Mouse (Mus musculus) sigmoid colon, adult 10 weeks (tissue): Measurements from ENCODE around the gene Ttc16. TPM values are rescaled to one million over a fixed set of nuclear protein-coding genes. Genes with fewer than 3 reads are reported as not detected.

Experiments
- polyA plus RNA-seq: library from polyadenylated mRNA; stranded (reverse); fragments of 350-450 nt; fragmentation: Illumina TruSeq; extraction: RNeasy Lipid Tissue Mini Kit (QIAGEN cat#74804); gene quantifications from one replicate; pipeline ENCODE4 v1.2.3, GENCODE M21; 2014; ENCODE audit warnings: low read depth, low replicate concordance

The Ttc16 gene
- 0.41 TPM for polyA plus RNA-seq

GRCm38 (mm10) chr2:32775359-32776074, at the start of gene Ttc16, which contains the start of gene Ptrh1:
TSS of gene Ttc16 (minus strand) at chr2:32775633.
TSS of gene Ptrh1 (plus strand) at chr2:32775786.

GRCm38 (mm10) chr2:32784048-32784681, 8.7 kb upstream of the Ttc16 start, which contains the start of gene Cfap157:
TSS of gene Cfap157 (minus strand) at chr2:32784428.

GRCm38 (mm10) chr2:32757056-32757845, 18.2 kb downstream of the Ttc16 start, which contains the start of gene Tor2a:
TSS of gene Tor2a (plus strand) at chr2:32757234.

GRCm38 (mm10) chr2:32740916-32741272, 34.5 kb downstream of the Ttc16 start, which contains the start of gene 6330409D20Rik:
TSS of gene 6330409D20Rik (minus strand) at chr2:32741016.

GRCm38 (mm10) chr2:32720681-32721229, 54.7 kb downstream of the Ttc16 start, which contains the start of gene Sh2d3c:
TSS of gene Sh2d3c (plus strand) at chr2:32721055.

GRCm38 (mm10) chr2:32712934-32713817, 62.3 kb downstream of the Ttc16 start, which contains the start of gene Cdk9:
TSS of gene Cdk9 (minus strand) at chr2:32713076.

Other genes starting within 250 kb of the Ttc16 start
- gene Fam102a, start 240.3 kb downstream of the Ttc16 start, polyA plus RNA-seq, result 20.4 TPM
- 3.8 TPM for gene Dpm2, start 204.8 kb downstream of the Ttc16 start, polyA plus RNA-seq
- not detected for gene Pip5kl1, start 200.8 kb downstream of the Ttc16 start, polyA plus RNA-seq
- gene 9430097D07Rik, start 199.9 kb downstream of the Ttc16 start, polyA plus RNA-seq, result not detected
- 8.4 TPM for gene St6galnac4, start 188.5 kb downstream of the Ttc16 start, polyA plus RNA-seq
- 109 TPM for gene St6galnac6, start 175.9 kb downstream of the Ttc16 start, polyA plus RNA-seq
- 1.3 TPM for gene Ak1, start 153.9 kb downstream of the Ttc16 start, polyA plus RNA-seq
- 2.1 TPM for gene Eng, start 129.0 kb downstream of the Ttc16 start, polyA plus RNA-seq
- gene Fpgs, start 71.5 kb downstream of the Ttc16 start, polyA plus RNA-seq, result 1.1 TPM
- gene Cdk9, start 62.6 kb downstream of the Ttc16 start, polyA plus RNA-seq, result 50.0 TPM
- gene Sh2d3c, start 54.6 kb downstream of the Ttc16 start, polyA plus RNA-seq, result 0.63 TPM
- not detected for gene 6330409D20Rik, start 34.6 kb downstream of the Ttc16 start, polyA plus RNA-seq
- gene Tor2a, start 18.4 kb downstream of the Ttc16 start, polyA plus RNA-seq, result 1.7 TPM
- 3.2 TPM for gene Ptrh1, start 153 bp upstream of the Ttc16 start, polyA plus RNA-seq
- not detected for gene Cfap157, start 8.8 kb upstream of the Ttc16 start, polyA plus RNA-seq
- 12.2 TPM for gene Stxbp1, start 71.6 kb upstream of the Ttc16 start, polyA plus RNA-seq
- gene Fam129b, start 100.5 kb upstream of the Ttc16 start, polyA plus RNA-seq, result 1.3 TPM
- gene Rpl12, start 185.9 kb upstream of the Ttc16 start, polyA plus RNA-seq, result 240 TPM
- 6.0 TPM for gene Lrsam1, start 186.0 kb upstream of the Ttc16 start, polyA plus RNA-seq
- not detected for gene Slc2a8, start 206.4 kb upstream of the Ttc16 start, polyA plus RNA-seq